Mouse (Mus musculus): ENCODE results near the gene Ldb3. TPM values are rescaled to one million over a fixed set of nuclear protein-coding genes. Genes with fewer than 3 reads are reported as not detected.

Ldb3 gene
- polyA plus RNA-seq (2017; shearing (Covaris generic)), result not detected

GRCm38 (mm10) chr14:34588498-34588897 lies at the start of gene Ldb3:
Gene Ldb3 (minus strand): TSS chr14:34588682.

GRCm38 (mm10) chr14:34599941-34600340 lies 11.5 kb upstream of the Ldb3 start, which contains the start of gene Opn4:
Gene Opn4 (minus strand): TSS chr14:34600142.

GRCm38 (mm10) chr14:34522701-34523100 lies 65.8 kb downstream of the Ldb3 start, which contains the start of gene 9230112D13Rik:
Gene 9230112D13Rik (minus strand): TSS chr14:34522801.

GRCm38 (mm10) chr14:34503325-34503647 lies 85.2 kb downstream of the Ldb3 start, which contains the start of gene Bmpr1a:
Gene Bmpr1a (minus strand): TSS chr14:34503341.

Other genes starting within 250 kb of the Ldb3 start
- not detected for gene Fam25c, start 233.2 kb downstream of the Ldb3 start, polyA plus RNA-seq (2017; shearing (Covaris generic))
- not detected for gene Sncg, start 213.9 kb downstream of the Ldb3 start, polyA plus RNA-seq (2017; shearing (Covaris generic))
- gene Mmrn2, start 213.2 kb downstream of the Ldb3 start, polyA plus RNA-seq (2017; shearing (Covaris generic)), result 0.18 TPM
- 0.16 TPM for gene Bmpr1a, start 85.3 kb downstream of the Ldb3 start, polyA plus RNA-seq (2017; shearing (Covaris generic))
- gene 9230112D13Rik, start 65.9 kb downstream of the Ldb3 start, polyA plus RNA-seq (2017; shearing (Covaris generic)), result not detected
- gene Opn4, start 11.5 kb upstream of the Ldb3 start, polyA plus RNA-seq (2017; shearing (Covaris generic)), result not detected
- gene Wapl, start 85.2 kb upstream of the Ldb3 start, polyA plus RNA-seq (2017; shearing (Covaris generic)), result 14.7 TPM
- gene Grid1, start 231.4 kb upstream of the Ldb3 start, polyA plus RNA-seq (2017; shearing (Covaris generic)), result not detected